Comparison of ENCODE assay signal across 9 mouse cellular contexts in the genomic region with DNA sequence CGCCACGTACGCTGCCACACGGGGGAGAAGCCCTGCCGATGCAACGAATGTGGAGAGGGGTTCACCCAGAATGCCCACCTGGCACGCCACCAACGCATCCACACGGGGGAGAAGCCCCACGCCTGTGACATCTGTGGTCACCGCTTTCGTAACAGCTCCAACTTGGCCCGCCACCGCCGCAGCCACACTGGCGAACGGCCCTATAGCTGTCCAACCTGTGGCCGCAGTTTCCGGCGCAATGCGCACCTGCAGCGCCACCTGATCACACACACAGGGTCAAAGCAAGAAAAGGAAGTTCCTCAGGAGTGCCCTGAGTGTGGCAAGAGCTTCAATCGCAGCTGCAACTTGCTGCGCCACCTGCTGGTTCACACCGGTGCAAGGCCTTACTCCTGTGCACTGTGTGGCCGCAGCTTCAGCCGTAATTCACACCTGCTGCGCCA. TPM values are rescaled to one million over a fixed set of nuclear protein-coding genes. Genes with fewer than 3 reads are reported as not detected.
DNase-seq lines count a peak whose midpoint lies in the region; ATAC-seq lines count a peak whose summit lies in the region.
"Had no signal": no experiment of that assay in that cellular context is flagged by ENCODE, and none has a peak within 500 bp of the region (broad histone marks: within the 10 kb centered on the region; RNA-seq: fewer than 3 reads in every experiment).

No protein-coding gene starts in this region.

- H3K4me1 ChIP-seq in kidney, embryonic 14.5 days (ENCODE audit: control insufficient read depth, insufficient read depth, low read length), result no peaks in the 10 kb centered on the region

- ATAC-seq in kidney, embryonic 14.5 days (ENCODE audit: low FRiP score, low TSS enrichment), result peak; percentile 60

- H3K27me3 ChIP-seq in kidney, embryonic 14.5 days (ENCODE audit: control insufficient read depth, insufficient read depth, low read length), result no peaks in the 10 kb centered on the region

- H3K27ac ChIP-seq in kidney, embryonic 14.5 days (ENCODE audit: low read depth, low read length), result no peak overlapping the region

- no peaks in the 10 kb centered on the region for H3K36me3 ChIP-seq in kidney, embryonic 14.5 days (ENCODE audit: control insufficient read depth, insufficient read depth, low read length)

- no peak overlapping the region for H3K4me2 ChIP-seq in kidney, embryonic 14.5 days (replicated peaks; ENCODE audit: low read depth, low read length)

- WGBS in kidney, embryonic 14.5 days, result 81% methylated on average over 28 of the region's 28 CpGs

- H3K9ac ChIP-seq in kidney, embryonic 14.5 days (ENCODE audit: low read depth, low read length), result no peak overlapping the region

- H3K4me3 ChIP-seq in kidney, embryonic 14.5 days (ENCODE audit: low read length), result no peak overlapping the region

- DNase-seq in embryo, embryonic 10 days (ENCODE audit: low spot score), result peak; percentile 70
- no peak for DNase-seq in embryo, embryonic 9.5 days (ENCODE audit: extremely low spot score)
- DNase-seq in CD4-positive, CD25-positive, alpha-beta regulatory T cell, adult 2 months (ENCODE audit: low read depth, low spot score), result peak; percentile 93
- DNase-seq in c-Kit-positive CD71-negative TER-119-negative erythroid progenitor cells, embryonic 14.5 days (ENCODE audit: low read depth), result peak; percentile 47
- peak; percentile 49 for DNase-seq in gastrocnemius, postnatal 25 days
- peak; percentile 74 for DNase-seq in lung, postnatal 25 days (ENCODE audit: low spot score)
- DNase-seq in spleen, postnatal 36 days (ENCODE audit: low spot score in 2 of 2), result peak; percentile 82 to 84

- no peaks in the 10 kb centered on the region for H3K9me3 ChIP-seq in kidney, embryonic 14.5 days (ENCODE audit: control insufficient read depth, low read length)

RNA-seq across cellular contexts. Expression of gene Zscan10, which starts 9.7 kb away (rescaled TPM):
- total RNA-seq in gastrocnemius, postnatal 25 days (2021), result not detected
- 0.29 and 0.45 TPM in 2 replicates for polyA plus RNA-seq in kidney, embryonic 14.5 days (2014; fragmentation: Nextera tagmentation; extraction: Ambion mirVana)
- total RNA-seq: layer of hippocampus, adult 8-10 months had no signal

RNA-seq across cellular contexts. Expression of gene Zfp13, which starts 11.1 kb away (rescaled TPM):
- total RNA-seq in gastrocnemius, postnatal 25 days (2021), result 1 to 10 TPM; 2.0 to 2.1 TPM
- polyA plus RNA-seq in kidney, embryonic 14.5 days (2014; fragmentation: Nextera tagmentation; extraction: Ambion mirVana), result 15.3 and 19.1 TPM in 2 replicates

RNA-seq across cellular contexts. Expression of gene Mmp25, which starts 34.7 kb away (rescaled TPM):
- total RNA-seq in gastrocnemius, postnatal 25 days (2021), result not detected
- polyA plus RNA-seq in kidney, embryonic 14.5 days (2014; fragmentation: Nextera tagmentation; extraction: Ambion mirVana), result 0.46 and 1.3 TPM in 2 replicates

RNA-seq across cellular contexts. Expression of gene Zfp213, which starts 46.3 kb away (rescaled TPM):
- total RNA-seq in gastrocnemius, postnatal 25 days (2021), result 1 to 10 TPM; 1.9 to 2.4 TPM
- 19.5 and 24.9 TPM in 2 replicates for polyA plus RNA-seq in kidney, embryonic 14.5 days (2014; fragmentation: Nextera tagmentation; extraction: Ambion mirVana)

RNA-seq across cellular contexts. Expression of gene Bicdl2, which starts 49.9 kb away (rescaled TPM):
- not detected for total RNA-seq in gastrocnemius, postnatal 25 days (2021)
- polyA plus RNA-seq in kidney, embryonic 14.5 days (2014; fragmentation: Nextera tagmentation; extraction: Ambion mirVana), result 0.76 and 1.2 TPM in 2 replicates
- total RNA-seq: layer of hippocampus, adult 8-10 months had no signal
